Mouse (Mus musculus) urinary bladder, adult 2 months (tissue): Measurements from ENCODE around the gene Acot7. TPM values are rescaled to one million over a fixed set of nuclear protein-coding genes. Genes with fewer than 3 reads are reported as not detected.

Experiments
- DNase-seq: peaks from one replicate; pipeline ENCODE4 v3.0.0; 2022; ENCODE audit warnings: low spot score
- polyA plus RNA-seq: library from polyadenylated mRNA; depleted of rRNA; stranded (reverse); fragments of >200 nt; gene quantifications from 2 replicates; pipeline ENCODE4 v1.2.3, GENCODE M21; 2012

Acot7 gene
- polyA plus RNA-seq, 1 experiment, result 44.9 TPM

GRCm38 (mm10) chr4:152272449-152273049 is 94.6 kb downstream of the Acot7 start:
- DNase-seq, result no peak

- DNase-seq, result no peak
Observed at GRCm38 (mm10) chr4:152273191-152273590, 95.3 kb downstream of the Acot7 start.

- no peak for DNase-seq
Observed at GRCm38 (mm10) chr4:152273621-152274236, 95.8 kb downstream of the Acot7 start, which contains the start of gene Gpr153. Gene Gpr153, plus strand, starts transcription at chr4:152274232.

GRCm38 (mm10) chr4:152274681-152275131 is 96.8 kb downstream of the Acot7 start:
- DNase-seq, result no peak

- DNase-seq, result no peak
Observed at GRCm38 (mm10) chr4:152276389-152277347, 98.7 kb downstream of the Acot7 start.

GRCm38 (mm10) chr4:152277916-152278315 is 100.0 kb downstream of the Acot7 start:
- DNase-seq, result no peak

GRCm38 (mm10) chr4:152278986-152279385 is 101.1 kb downstream of the Acot7 start:
- DNase-seq, result no peak

- DNase-seq, result no peak
Observed at GRCm38 (mm10) chr4:152281601-152282000, 103.7 kb downstream of the Acot7 start.

- no peak for DNase-seq
Observed at GRCm38 (mm10) chr4:152282721-152283120, 104.8 kb downstream of the Acot7 start.

- peak; percentile 74 for DNase-seq
Observed at GRCm38 (mm10) chr4:152283186-152283950, 105.4 kb downstream of the Acot7 start.

- no peak for DNase-seq
Observed at GRCm38 (mm10) chr4:152285505-152285904, 107.6 kb downstream of the Acot7 start.

- DNase-seq, result no peak
Observed at GRCm38 (mm10) chr4:152286183-152286582, 108.2 kb downstream of the Acot7 start.

- peak; percentile 46 for DNase-seq
Observed at GRCm38 (mm10) chr4:152286887-152287286, 109.0 kb downstream of the Acot7 start.

GRCm38 (mm10) chr4:152287317-152288120 is 109.6 kb downstream of the Acot7 start:
- DNase-seq, result no peak

GRCm38 (mm10) chr4:152288398-152288945 is 110.5 kb downstream of the Acot7 start:
- no peak for DNase-seq

GRCm38 (mm10) chr4:152290385-152290784 is 112.5 kb downstream of the Acot7 start:
- DNase-seq, result no peak

- DNase-seq, result no peak
Observed at GRCm38 (mm10) chr4:152290991-152291390, 113.1 kb downstream of the Acot7 start.

- DNase-seq, result no peak
Observed at GRCm38 (mm10) chr4:152291562-152291961, 113.6 kb downstream of the Acot7 start, which contains the start of gene Hes3. Gene Hes3, minus strand, starts transcription at chr4:152291662.

GRCm38 (mm10) chr4:152292102-152292765 is 114.3 kb downstream of the Acot7 start:
- DNase-seq, result no peak
